ENCODE assay signal across 22 mouse cellular contexts in the genomic region with DNA sequence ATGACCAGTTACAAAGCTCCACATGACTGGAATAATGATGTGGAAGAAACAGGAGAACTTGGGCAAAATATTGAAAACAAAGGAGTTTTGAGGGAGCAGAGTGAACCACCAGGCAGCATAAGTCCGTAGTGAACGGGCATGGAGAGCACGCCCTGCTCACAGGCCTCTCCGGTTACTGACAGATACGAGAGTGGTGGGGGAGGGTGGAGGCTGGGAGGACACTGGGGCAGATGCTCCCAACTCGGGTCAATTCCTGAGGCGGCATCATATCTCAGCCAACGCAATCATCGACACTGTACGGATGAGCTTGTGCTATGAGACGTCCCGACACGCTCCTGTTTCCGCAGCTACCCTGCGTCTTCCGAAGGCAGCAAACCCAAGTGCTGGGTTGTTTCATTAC. TPM values are rescaled to one million over a fixed set of nuclear protein-coding genes. Genes with fewer than 3 reads are reported as not detected.
DNase-seq lines count a peak whose midpoint lies in the region; ATAC-seq and TF ChIP-seq lines count a peak whose summit lies in the region.
"Had no signal": no experiment of that assay in that cellular context is flagged by ENCODE, and none has a peak within 500 bp of the region (broad histone marks: within the 10 kb centered on the region; RNA-seq: fewer than 3 reads in every experiment).

No protein-coding gene starts in this region.

- no peaks in the 10 kb centered on the region for H3K27me3 ChIP-seq in midbrain, embryonic 11.5 days (ENCODE audit: control insufficient read depth, insufficient read depth, low read length)
- no peaks in the 10 kb centered on the region for H3K27me3 ChIP-seq in midbrain, embryonic 14.5 days (ENCODE audit: control insufficient read depth, insufficient read depth, low read length)
- no peaks in the 10 kb centered on the region for H3K27me3 ChIP-seq in liver, postnatal 0 days (ENCODE audit: insufficient read depth, low read length)
- H3K27me3 ChIP-seq: forebrain, embryonic 13.5 days; heart, embryonic 15.5 days; hindbrain, embryonic 15.5 days; Patski had no signal

- H3K4me2 ChIP-seq in midbrain, embryonic 11.5 days, result no peak overlapping the region
- no peak overlapping the region for H3K4me2 ChIP-seq in midbrain, embryonic 14.5 days (ENCODE audit: low read length)
- H3K4me2 ChIP-seq in liver, postnatal 0 days (ENCODE audit: low read depth, low read length), result no peak overlapping the region
- H3K4me2 ChIP-seq: forebrain, embryonic 13.5 days; heart, embryonic 11.5 days; heart, embryonic 15.5 days; hindbrain, embryonic 15.5 days had no signal

- TF ChIP-seq CTCF in liver, postnatal 0 days (IDR thresholded peaks at IDR 0.05; ENCODE audit: low read depth), result no peak

- H3K36me3 ChIP-seq in midbrain, embryonic 11.5 days (ENCODE audit: control insufficient read depth, insufficient read depth, low read length), result 0 out of 2 replicates have a peak, but pooled peaks cover 3% of the 10 kb centered on the region
- peaks cover 43% of the 10 kb centered on the region for H3K36me3 ChIP-seq in midbrain, embryonic 14.5 days (ENCODE audit: control insufficient read depth, insufficient read depth, low read length)
- no peaks in the 10 kb centered on the region for H3K36me3 ChIP-seq in liver, postnatal 0 days (replicated peaks; ENCODE audit: insufficient read depth, low read length)
- H3K36me3 ChIP-seq: heart, embryonic 15.5 days had no signal

- 86% methylated on average over 16 of the region's 16 CpGs for WGBS in midbrain, embryonic 11.5 days
- 86% methylated on average over 16 of the region's 16 CpGs for WGBS in midbrain, embryonic 14.5 days
- WGBS in liver, postnatal 0 days (ENCODE audit: insufficient replicate concordance), result 80% methylated on average over 16 of the region's 16 CpGs

- H3K4me1 ChIP-seq in midbrain, embryonic 11.5 days (ENCODE audit: control insufficient read depth, insufficient read depth, low read length), result no peaks in the 10 kb centered on the region
- no peaks in the 10 kb centered on the region for H3K4me1 ChIP-seq in midbrain, embryonic 14.5 days (ENCODE audit: control insufficient read depth, insufficient read depth, low read length)
- H3K4me1 ChIP-seq in liver, postnatal 0 days (ENCODE audit: insufficient read depth), result no peaks in the 10 kb centered on the region
- H3K4me1 ChIP-seq: forebrain, embryonic 13.5 days; heart, embryonic 15.5 days; hindbrain, embryonic 15.5 days had no signal

- intact Hi-C loops in gastrocnemius, postnatal 14 days (cut with DNase I; ENCODE audit: low total_unique reads), result no loop called here
- intact Hi-C loops in left cerebral cortex, postnatal 14 days (cut with DNase I), result loop anchor here (10.0 kb wide), 1 partner anchor 297 kb away; no protein-coding TSS in a partner anchor

- no peak overlapping the region for H3K9ac ChIP-seq in midbrain, embryonic 11.5 days (ENCODE audit: low read length)
- no peak overlapping the region for H3K9ac ChIP-seq in midbrain, embryonic 14.5 days (replicated peaks; ENCODE audit: low read length)
- no peak overlapping the region for H3K9ac ChIP-seq in liver, postnatal 0 days (replicated peaks)
- H3K9ac ChIP-seq: forebrain, embryonic 13.5 days; forebrain, postnatal 0 days; heart, embryonic 15.5 days; hindbrain, embryonic 15.5 days had no signal

- H3K4me3 ChIP-seq in midbrain, embryonic 11.5 days (ENCODE audit: low read depth, low read length), result no peak overlapping the region
- no peak overlapping the region for H3K4me3 ChIP-seq in midbrain, embryonic 14.5 days (replicated peaks; ENCODE audit: low read depth, low read length)
- no peak overlapping the region for H3K4me3 ChIP-seq in liver, postnatal 0 days (ENCODE audit: low read depth, low read length)
- H3K4me3 ChIP-seq: forebrain, embryonic 13.5 days; heart, adult 2 months; heart, embryonic 15.5 days; hindbrain, embryonic 15.5 days had no signal

- peak; percentile 36 for DNase-seq in gastrocnemius, adult 18-20 months (ENCODE audit: low spot score)
- DNase-seq in gastrocnemius, postnatal 14 days, result no peak
- peak; percentile 26 for DNase-seq in midbrain, embryonic 11.5 days (ENCODE audit: low spot score, missing footprints)
- DNase-seq in midbrain, embryonic 14.5 days, result no peak
- peak; percentile 27 for DNase-seq in embryo, embryonic 10.5 days (ENCODE audit: low spot score)
- DNase-seq in skeletal muscle tissue, adult 2 months (ENCODE audit: low read depth, low spot score), result peak; percentile 39
- DNase-seq in liver, postnatal 0 days, result no peak
- DNase-seq in left cerebral cortex, postnatal 14 days (ENCODE audit: low spot score in 2 of 2), result no peak
- DNase-seq: adrenal gland, postnatal 14 days; cerebellum, adult 11-12 months; cerebellum, adult 9-10 months; cerebellum, postnatal 25 days; forebrain, postnatal 0 days; heart, adult 2 months; heart, postnatal 14 days had no signal

- no peak overlapping the region for H3K27ac ChIP-seq in midbrain, embryonic 11.5 days (ENCODE audit: low read depth, low read length)
- no peak overlapping the region for H3K27ac ChIP-seq in midbrain, embryonic 14.5 days (replicated peaks; ENCODE audit: low read depth, low read length)
- H3K27ac ChIP-seq in liver, postnatal 0 days (ENCODE audit: low read depth), result no peak overlapping the region
- H3K27ac ChIP-seq: forebrain, embryonic 13.5 days; heart, adult 2 months; heart, embryonic 15.5 days; hindbrain, embryonic 15.5 days had no signal

- no peaks in the 10 kb centered on the region for H3K9me3 ChIP-seq in midbrain, embryonic 11.5 days (ENCODE audit: control insufficient read depth, low read length)
- no peaks in the 10 kb centered on the region for H3K9me3 ChIP-seq in midbrain, embryonic 14.5 days (ENCODE audit: control insufficient read depth, low read length)
- H3K9me3 ChIP-seq in liver, postnatal 0 days (ENCODE audit: low read length), result no peaks in the 10 kb centered on the region
- H3K9me3 ChIP-seq: forebrain, embryonic 13.5 days; heart, embryonic 15.5 days; hindbrain, embryonic 15.5 days had no signal

- ATAC-seq in midbrain, embryonic 11.5 days (ENCODE audit: low FRiP score), result no peak
- ATAC-seq in midbrain, embryonic 14.5 days (ENCODE audit: low FRiP score, low TSS enrichment), result no peak
- no peak for ATAC-seq in liver, postnatal 0 days
- ATAC-seq: activated CD4-positive, CD25-positive, alpha-beta regulatory T cell, adult 4 months; forebrain, embryonic 13.5 days; forebrain, postnatal 0 days; intestine, embryonic 16.5 days; Patski had no signal

- no peak for TF ChIP-seq EP300 in liver, postnatal 0 days (IDR thresholded peaks at IDR 0.05; ENCODE audit: low read depth)

RNA-seq across cellular contexts. Expression of gene C130074G19Rik, which starts 14.3 kb away (rescaled TPM):
- total RNA-seq in gastrocnemius, adult 18-20 months (2021), result 1 to 10 TPM; 6.6 to 8.7 TPM
- 10 to 100 TPM; 25.9 to 31.8 TPM for total RNA-seq in gastrocnemius, postnatal 14 days (2021)
- 0.50 and 0.52 TPM in 2 replicates for polyA plus RNA-seq in midbrain, embryonic 11.5 days (2014; fragmentation: Nextera tagmentation; extraction: Ambion mirVana)
- polyA plus RNA-seq in midbrain, embryonic 14.5 days (2014; fragmentation: Nextera tagmentation; extraction: Ambion mirVana), result 0.40 and 1.1 TPM in 2 replicates
- polyA plus RNA-seq in liver, postnatal 0 days (2015; fragmentation: Nextera tagmentation; extraction: Ambion mirVana), result 5.6 and 6.5 TPM in 2 replicates
- total RNA-seq in left cerebral cortex, postnatal 14 days (2021), result 10 to 100 TPM; 17.6 to 20.4 TPM
- polyA plus RNA-seq: activated CD4-positive, CD25-positive, alpha-beta regulatory T cell, adult 4 months had no signal

RNA-seq across cellular contexts. Expression of gene Marc2, which starts 51.1 kb away (rescaled TPM):
- 100 to 1,000 TPM; 116 to 125 TPM for total RNA-seq in gastrocnemius, adult 18-20 months (2021)
- 100 to 1,000 TPM; 136 to 145 TPM for total RNA-seq in gastrocnemius, postnatal 14 days (2021)
- polyA plus RNA-seq in midbrain, embryonic 11.5 days (2014; fragmentation: Nextera tagmentation; extraction: Ambion mirVana), result 107 and 110 TPM in 2 replicates
- 111 and 112 TPM in 2 replicates for polyA plus RNA-seq in midbrain, embryonic 14.5 days (2014; fragmentation: Nextera tagmentation; extraction: Ambion mirVana)
- 608 and 698 TPM in 2 replicates for polyA plus RNA-seq in liver, postnatal 0 days (2015; fragmentation: Nextera tagmentation; extraction: Ambion mirVana)
- 100 to 1,000 TPM in 1 of 2 experiments, 10 to 100 TPM in 1; 100.0 to 122 TPM for total RNA-seq in left cerebral cortex, postnatal 14 days (2021)

Comparison
In these comparisons a context has a peak if more than half of its experiments do, and no peak if none do; other contexts are left out.
1. DNase-seq: peak in gastrocnemius, adult 18-20 months (single experiment), midbrain, embryonic 11.5 days (single experiment), embryo, embryonic 10.5 days (single experiment) and skeletal muscle tissue, adult 2 months (single experiment); none in gastrocnemius, postnatal 14 days (single experiment), midbrain, embryonic 14.5 days (single experiment), liver, postnatal 0 days (single experiment) and left cerebral cortex, postnatal 14 days (0 of 2).